Mouse (Mus musculus): Measurements from ENCODE around the gene Defa36.
"Not testable (repeated sequence)": the region's sequence is repeated elsewhere in the genome, so short reads cannot be mapped to it uniquely, and the experiment has no call there.

The Defa36 gene

DNA sequence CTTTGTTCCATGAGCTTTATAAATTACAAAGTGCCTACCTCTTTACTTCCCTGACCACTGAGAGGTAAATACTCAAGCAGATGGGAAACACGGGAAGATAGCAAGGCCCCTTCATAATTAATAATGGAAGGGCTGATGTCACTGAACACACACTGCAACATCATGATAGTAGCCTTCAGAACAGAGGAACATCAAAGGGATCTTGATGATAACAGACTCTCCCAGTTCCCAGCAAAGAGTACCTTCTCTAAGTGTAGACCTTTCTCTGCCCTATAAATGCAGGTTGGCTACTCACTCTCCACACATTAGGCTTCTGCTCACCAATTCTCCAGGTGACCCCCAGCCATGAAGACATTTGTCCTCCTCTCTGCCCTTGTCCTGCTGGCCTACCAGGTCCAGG, at the start of gene Defa36:
Gene Defa36, plus strand, starts transcription at position 301 of the 400 bp plus-strand sequence.
- CTCF ChIA-PET, POLR2A ChIA-PET: not testable (repeated sequence)

DNA sequence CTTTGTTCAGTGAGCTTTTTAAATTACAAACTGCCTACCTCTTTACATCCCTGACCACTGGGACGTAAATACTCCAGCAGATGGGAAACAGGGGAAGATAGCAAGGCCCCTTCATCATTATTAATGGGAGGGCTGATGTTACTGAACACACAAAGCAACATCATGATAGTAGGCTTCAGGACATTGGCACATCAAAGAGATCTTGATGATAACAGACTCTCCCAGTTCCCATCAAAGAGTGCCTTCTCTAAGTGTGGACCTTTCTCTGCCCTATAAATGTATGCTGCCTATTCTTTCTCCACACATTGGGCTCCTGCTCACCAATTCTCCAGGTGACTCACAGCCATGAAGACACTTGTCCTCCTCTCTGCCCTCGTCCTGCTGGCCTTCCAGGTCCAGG, 49.0 kb upstream of the Defa36 start, which contains the start of gene Defa2:
Gene Defa2, plus strand, starts transcription at position 301 of the 400 bp plus-strand sequence.
- POLR2A ChIA-PET, CTCF ChIA-PET: not testable (repeated sequence)

DNA sequence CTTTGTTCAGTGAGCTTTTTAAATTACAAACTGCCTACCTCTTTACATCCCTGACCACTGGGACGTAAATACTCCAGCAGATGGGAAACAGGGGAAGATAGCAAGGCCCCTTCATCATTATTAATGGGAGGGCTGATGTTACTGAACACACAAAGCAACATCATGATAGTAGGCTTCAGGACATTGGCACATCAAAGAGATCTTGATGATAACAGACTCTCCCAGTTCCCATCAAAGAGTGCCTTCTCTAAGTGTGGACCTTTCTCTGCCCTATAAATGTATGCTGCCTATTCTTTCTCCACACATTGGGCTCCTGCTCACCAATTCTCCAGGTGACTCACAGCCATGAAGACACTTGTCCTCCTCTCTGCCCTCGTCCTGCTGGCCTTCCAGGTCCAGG, 35.7 kb upstream of the Defa36 start, which contains the start of gene Defa33:
Gene Defa33, plus strand, starts transcription at position 301 of the 400 bp plus-strand sequence.
- CTCF ChIA-PET, POLR2A ChIA-PET: not testable (repeated sequence)

DNA sequence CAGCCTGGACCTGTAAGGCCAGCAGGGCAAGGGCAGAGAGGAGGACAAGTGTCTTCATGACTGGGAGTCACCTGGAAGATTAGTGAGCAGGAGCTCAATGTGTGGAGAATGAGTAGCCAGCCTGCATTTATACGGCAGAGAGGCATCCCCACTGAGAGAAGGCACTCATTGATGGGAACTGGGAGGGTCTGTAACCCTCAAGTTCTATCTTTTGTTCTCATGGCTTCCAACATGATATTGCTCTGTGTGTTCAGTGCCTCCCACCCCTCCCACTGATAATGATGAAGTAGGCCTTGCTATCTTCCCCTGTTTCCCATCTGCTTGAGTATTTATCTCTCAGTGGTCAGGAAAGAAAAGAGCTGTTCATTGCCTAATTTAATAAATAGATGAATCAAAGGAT, 29.2 kb downstream of the Defa36 start, which contains the start of gene Gm7849:
Gene Gm7849, minus strand, starts transcription at position 101 of the 400 bp plus-strand sequence.
- CTCF ChIA-PET, POLR2A ChIA-PET: not testable (repeated sequence)

Measured in embryonic stem cell, embryonic (primary cell).